Mouse (Mus musculus) midbrain, embryonic 11.5 days (tissue): Measurements from ENCODE around the gene Pabpn1. TPM values are rescaled to one million over a fixed set of nuclear protein-coding genes. Genes with fewer than 3 reads are reported as not detected.
A peak's percentile ranks its signal among the peaks of the same experiment; 100 is the strongest.

ENCODE experiments used
- ATAC-seq: fragments of 200-750 bp; cut with Nextera tagmentation; 2 replicates; pipeline ENCODE4 v1.8.0; 2017; ENCODE audit warnings: moderate TSS enrichment, moderate library complexity; ENCODE audit not compliant: low FRiP score
- DNase-seq: peaks from one replicate; pipeline ENCODE4 v3.0.0; 2015; ENCODE audit warnings: low spot score; ENCODE audit errors: missing footprints
- H3K27ac ChIP-seq: fragments of 300-500 bp; sonication (generic); 2 replicates; pipeline ENCODE4 v1.5.1; 2014; ENCODE audit warnings: low read depth, low read length
- H3K27me3 ChIP-seq: fragments of 300-500 bp; sonication (generic); 2 replicates; pipeline ENCODE4 v1.6.1; 2014; ENCODE audit warnings: mild to moderate bottlenecking, low read length, moderate library complexity, mixed read lengths; ENCODE audit not compliant: control insufficient read depth, insufficient read depth
- H3K36me3 ChIP-seq: fragments of 300-500 bp; sonication (generic); 2 replicates; pipeline ENCODE4 v1.6.1; 2014; ENCODE audit warnings: mild to moderate bottlenecking, low read length, moderate library complexity, mixed read lengths; ENCODE audit not compliant: control insufficient read depth, insufficient read depth
- H3K4me1 ChIP-seq: fragments of 300-500 bp; sonication (generic); 2 replicates; pipeline ENCODE4 v1.6.1; 2014; ENCODE audit warnings: low read length; ENCODE audit not compliant: control insufficient read depth, insufficient read depth
- H3K4me2 ChIP-seq: fragments of 300-500 bp; sonication (generic); 2 replicates; pipeline ENCODE4 v1.6.1; 2014; ENCODE audit warnings: mild to moderate bottlenecking, moderate library complexity
- H3K4me3 ChIP-seq: fragments of 300-500 bp; sonication (generic); 2 replicates; pipeline ENCODE4 v1.5.1; 2014; ENCODE audit warnings: low read depth, low read length
- H3K9ac ChIP-seq: fragments of 300-500 bp; sonication (generic); 2 replicates; pipeline ENCODE4 v1.6.1; 2014; ENCODE audit warnings: low read length
- H3K9me3 ChIP-seq: fragments of 300-500 bp; sonication (generic); 2 replicates; pipeline ENCODE4 v1.6.1; 2016; ENCODE audit warnings: low read length; ENCODE audit not compliant: control insufficient read depth
- WGBS: fragments of 180-500 bp; shearing (Covaris S2); extraction: QIAGEN DNeasy Blood & Tissue Kit; methylation state at CpG from one replicate; pipeline ENCODE4 v1.1.7; 2014; 5-methylcytosine and 5-hydroxymethylcytosine counted together
- polyA plus RNA-seq: library from polyadenylated mRNA; unstranded; fragments of >200 nt; fragmentation: Nextera tagmentation; extraction: Ambion mirVana; gene quantifications from 2 replicates; pipeline ENCODE4 v1.2.1, GENCODE M21; 2014

The Pabpn1 gene
- polyA plus RNA-seq, 1 experiment from 2014 or later = 173 TPM

DNA sequence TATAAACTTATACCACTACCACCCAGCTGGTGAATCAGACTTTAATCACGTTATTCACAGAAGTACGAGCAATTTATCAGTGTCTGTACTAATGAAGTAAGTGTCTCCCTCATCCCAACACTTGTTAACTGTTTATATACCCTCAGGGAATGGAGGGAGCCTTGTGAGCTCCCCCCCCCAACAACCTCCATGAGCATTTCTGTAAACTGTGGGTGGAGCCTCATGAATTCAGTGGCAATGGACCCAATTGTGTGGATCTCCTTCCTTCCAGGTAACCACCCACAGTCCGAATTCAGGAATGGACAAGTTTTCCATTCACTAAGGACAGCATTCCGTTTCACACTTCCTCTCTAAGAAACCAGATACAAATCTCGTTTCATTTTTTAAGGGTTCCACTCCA, 26.7 kb upstream of the Pabpn1 start:
- WGBS = 89% methylated on average over 5 of the region's 5 CpGs
- Histone ChIP-seq H3K4me1 (0 out of 2 replicates have a peak, but pooled peaks cover 3% of the 10 kb centered on the region), H3K4me3 (no peak overlapping the region), H3K27ac (no peak overlapping the region), H3K9me3 (no peaks in the 10 kb centered on the region), H3K36me3 (no peaks in the 10 kb centered on the region), H3K27me3 (no peaks in the 10 kb centered on the region), H3K4me2 (no peak overlapping the region), H3K9ac (no peak overlapping the region)
- ATAC-seq (no peak), DNase-seq (peak; percentile 78)

DNA sequence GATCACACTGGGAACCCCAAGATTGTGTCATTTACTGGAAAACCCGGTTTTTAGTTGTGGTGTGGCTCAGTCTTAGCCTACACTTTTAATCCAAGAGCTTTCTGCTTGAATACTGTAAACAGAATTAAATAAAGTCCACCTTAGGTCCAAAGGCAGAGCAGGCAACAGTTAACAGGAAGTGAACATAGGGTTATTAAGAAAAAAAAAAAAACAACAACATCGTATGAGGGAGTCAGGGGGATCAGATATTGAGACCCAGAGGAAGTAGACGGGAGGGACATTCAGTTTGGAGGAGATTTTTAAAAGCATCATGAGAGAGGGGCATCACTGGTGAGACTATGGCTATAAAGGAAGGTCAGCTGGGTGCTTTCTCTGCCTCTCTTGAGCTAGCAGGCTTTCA, 26.0 kb upstream of the Pabpn1 start:
- Histone ChIP-seq H3K4me2 (no peak overlapping the region), H3K4me3 (no peak overlapping the region), H3K27me3 (no peaks in the 10 kb centered on the region), H3K4me1 (0 out of 2 replicates have a peak, but pooled peaks cover 3% of the 10 kb centered on the region), H3K27ac (no peak overlapping the region), H3K9ac (no peak overlapping the region), H3K9me3 (no peaks in the 10 kb centered on the region), H3K36me3 (no peaks in the 10 kb centered on the region)
- 76% methylated on average over 3 of the region's 3 CpGs for WGBS
- peak; percentile 54 for DNase-seq
- no peak for ATAC-seq

DNA sequence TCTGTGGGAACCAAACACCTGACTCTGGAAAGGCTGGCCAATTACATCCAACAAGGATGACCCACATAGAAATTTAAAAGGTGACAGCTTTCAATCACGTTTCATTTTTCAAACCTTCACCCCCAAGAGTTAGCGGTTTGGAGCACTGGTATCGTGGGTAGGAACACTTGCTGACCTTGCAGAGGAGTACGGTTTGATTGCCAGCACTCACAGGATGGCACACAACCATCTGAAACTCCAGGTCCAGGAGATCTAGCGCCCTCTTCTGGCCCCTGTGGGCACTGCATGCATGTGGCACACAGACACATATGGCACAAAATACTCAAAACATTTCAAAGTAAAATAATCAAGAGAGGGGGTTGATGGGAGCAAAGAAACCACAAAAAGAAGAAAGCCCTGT, 25.4 kb upstream of the Pabpn1 start:
- Histone ChIP-seq H3K27ac (no peak overlapping the region), H3K9ac (no peak overlapping the region), H3K27me3 (no peaks in the 10 kb centered on the region), H3K36me3 (no peaks in the 10 kb centered on the region), H3K4me2 (no peak overlapping the region), H3K4me1 (0 out of 2 replicates have a peak, but pooled peaks cover 3% of the 10 kb centered on the region), H3K4me3 (no peak overlapping the region), H3K9me3 (no peaks in the 10 kb centered on the region)
- 63% methylated on average over 5 of the region's 5 CpGs for WGBS
- no peak for ATAC-seq
- DNase-seq = peak; percentile 84

DNA sequence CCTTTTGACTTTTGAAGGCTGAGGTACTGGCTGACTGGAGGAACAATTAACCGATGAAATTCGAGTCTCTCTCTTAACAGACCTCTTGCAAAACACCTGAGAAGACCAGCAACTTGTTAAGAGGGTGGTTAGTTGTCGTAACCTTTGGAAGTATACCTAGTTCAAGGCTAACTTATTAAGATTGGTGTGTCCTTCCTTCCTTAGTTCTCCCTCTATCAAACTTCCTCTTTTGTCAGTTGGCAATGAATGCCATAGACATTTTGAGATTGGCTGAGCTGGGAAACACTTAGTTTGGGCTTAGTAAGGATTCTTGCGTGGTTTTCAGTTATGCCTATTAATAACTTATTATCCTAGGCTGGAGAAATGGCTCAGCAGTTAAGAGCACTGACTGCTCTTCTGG, 24.3 kb upstream of the Pabpn1 start:
- H3K4me2 ChIP-seq = no peak overlapping the region
- H3K27ac ChIP-seq = no peak overlapping the region
- ATAC-seq (no peak), DNase-seq (no peak)
- no peak overlapping the region for H3K4me3 ChIP-seq
- 84% methylated on average over 4 of the region's 4 CpGs for WGBS
- H3K36me3 ChIP-seq = no peaks in the 10 kb centered on the region
- H3K9me3 ChIP-seq = no peaks in the 10 kb centered on the region
- 0 out of 2 replicates have a peak, but pooled peaks cover 3% of the 10 kb centered on the region for H3K4me1 ChIP-seq
- no peaks in the 10 kb centered on the region for H3K27me3 ChIP-seq
- H3K9ac ChIP-seq = no peak overlapping the region

DNA sequence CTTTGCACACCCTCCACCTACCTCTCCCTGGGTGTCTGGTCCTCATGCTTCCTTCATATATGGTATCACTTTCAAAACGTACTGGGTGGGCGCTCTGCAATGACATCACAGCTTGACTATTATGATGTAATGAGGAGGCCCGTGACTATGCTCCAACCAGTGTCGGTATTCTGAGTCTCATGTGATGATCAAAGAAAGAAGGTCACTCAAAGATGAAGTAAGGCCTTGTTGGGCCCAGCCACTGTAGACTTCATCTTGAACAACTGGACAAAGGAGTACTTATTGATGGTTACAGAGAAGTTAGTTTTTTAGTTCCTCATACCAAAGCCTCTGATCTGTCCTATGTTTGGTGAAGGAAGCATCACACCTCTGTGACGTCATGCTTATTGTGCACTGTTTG, 21.4 kb upstream of the Pabpn1 start, which contains the start of gene Homez:
Gene Homez (minus strand): TSS at position 101 of the 400 bp plus-strand sequence.
- Histone ChIP-seq H3K27me3 (no peaks in the 10 kb centered on the region), H3K9ac (no peak within 1 kb of the TSS), H3K36me3 (no peaks in the 10 kb centered on the region), H3K27ac (no peak within 1 kb of the TSS), H3K4me2 (no peak within 1 kb of the TSS), H3K4me3 (no peak within 1 kb of the TSS), H3K4me1 (peaks cover 4% of the 10 kb centered on the region), H3K9me3 (no peaks in the 10 kb centered on the region)
- no peak for ATAC-seq
- WGBS = 90% methylated on average over 5 of the region's 5 CpGs
- DNase-seq = no peak

DNA sequence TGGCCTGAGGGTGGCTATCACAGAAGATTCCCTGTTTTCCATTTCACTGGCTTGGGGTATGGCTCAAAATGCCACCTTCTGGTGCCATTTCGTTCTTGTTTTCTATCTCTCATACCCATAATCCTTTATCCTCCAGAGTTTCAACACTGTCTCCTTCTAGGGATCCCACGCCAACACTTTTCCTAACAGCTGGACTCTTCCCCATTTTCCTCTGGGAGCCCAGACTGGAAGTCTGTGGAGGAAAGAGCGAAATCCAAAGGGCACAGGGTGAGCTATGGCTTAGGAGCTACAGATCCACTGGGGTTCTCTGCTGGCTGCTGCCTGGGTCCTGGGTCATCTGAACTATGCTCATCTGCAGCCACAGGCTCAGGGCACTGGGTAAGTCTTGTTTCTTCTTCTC, 18.1 kb upstream of the Pabpn1 start:
- DNase-seq (no peak), ATAC-seq (no peak)
- H3K27me3 ChIP-seq = peaks cover 7% of the 10 kb centered on the region
- H3K36me3 ChIP-seq = no peaks in the 10 kb centered on the region
- H3K9me3 ChIP-seq = no peaks in the 10 kb centered on the region
- peaks cover 7% of the 10 kb centered on the region for H3K4me1 ChIP-seq
- 87% methylated on average over 3 of the region's 3 CpGs for WGBS
- H3K4me2 ChIP-seq = no peak overlapping the region
- no peak overlapping the region for H3K4me3 ChIP-seq
- no peak overlapping the region for H3K27ac ChIP-seq
- H3K9ac ChIP-seq = no peak overlapping the region

DNA sequence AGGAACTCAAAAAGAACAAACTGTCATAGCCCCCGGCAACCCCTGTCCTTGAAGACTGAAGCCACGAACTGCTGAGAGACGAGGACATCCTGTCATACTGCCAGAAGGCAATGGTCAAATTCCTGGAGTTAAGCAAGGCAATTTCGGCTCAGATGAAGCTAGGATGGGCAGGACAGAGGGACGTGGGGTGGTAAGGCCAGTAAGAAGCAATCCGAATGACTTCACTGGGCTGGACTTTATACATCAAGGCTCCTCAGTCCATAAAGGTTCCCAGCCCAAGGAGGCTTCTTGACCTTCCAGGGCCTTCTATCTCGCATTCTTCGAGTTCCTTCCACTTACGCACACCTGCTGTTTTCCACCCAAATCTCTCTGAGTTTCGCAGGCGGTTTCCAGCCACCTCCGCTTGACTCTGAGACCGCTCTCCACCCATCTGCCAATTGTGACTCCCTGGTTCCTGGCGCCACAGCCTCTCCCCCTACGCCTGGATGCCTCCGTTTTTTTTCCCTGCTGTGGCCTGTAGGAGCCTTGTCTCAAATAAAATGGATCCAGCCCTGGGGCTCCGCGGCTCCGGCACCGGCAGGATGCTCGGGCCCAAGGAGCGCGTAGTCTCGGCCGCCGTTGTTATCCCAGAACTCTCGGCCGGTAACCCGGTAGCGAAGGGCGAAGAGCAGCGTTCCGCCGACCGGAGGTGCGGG, 16.3 kb upstream of the Pabpn1 start:
- Histone ChIP-seq H3K4me2 (peak overlapping the region; percentile 99), H3K27me3 (peaks cover 7% of the 10 kb centered on the region), H3K4me3 (peak overlapping the region; percentile 65), H3K9me3 (no peaks in the 10 kb centered on the region), H3K4me1 (peaks cover 7% of the 10 kb centered on the region), H3K36me3 (no peaks in the 10 kb centered on the region), H3K27ac (peak overlapping the region; percentile 71), H3K9ac (peak overlapping the region; percentile 88)
- ATAC-seq (peak; percentile 60), DNase-seq (peak; percentile 91)
- WGBS = 3% methylated on average over 34 of the region's 36 CpGs

DNA sequence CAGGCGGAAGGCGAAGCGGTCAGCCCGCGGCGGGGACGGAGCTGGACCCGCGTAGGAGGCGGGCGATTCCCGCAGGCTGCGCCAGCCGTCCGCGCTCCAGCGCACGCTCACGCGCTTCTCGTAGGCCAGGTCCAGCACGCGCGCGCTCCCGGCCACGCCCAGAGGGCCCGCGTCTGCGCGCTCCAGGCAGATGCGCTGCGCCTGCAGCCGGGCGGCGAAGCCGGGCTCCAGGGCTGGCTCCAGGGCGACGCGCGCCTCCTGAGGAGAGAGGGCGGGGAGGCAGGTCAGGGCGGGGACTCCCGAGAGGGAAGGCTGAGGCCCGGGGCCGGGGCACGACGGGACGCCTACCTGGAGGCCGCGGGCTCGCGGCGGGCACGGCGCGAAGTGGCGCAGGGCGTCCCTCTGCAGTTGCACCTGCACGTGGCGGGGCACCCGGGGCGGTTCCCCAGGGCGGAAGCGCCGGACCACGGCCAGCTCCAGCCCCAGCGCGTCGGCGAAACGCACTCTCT, 15.7 kb upstream of the Pabpn1 start:
- peaks cover 7% of the 10 kb centered on the region for H3K4me1 ChIP-seq
- WGBS = under 1% methylated on average over 61 of the region's 72 CpGs
- H3K4me2 ChIP-seq = peak overlapping the region; percentile 99
- peak; percentile 99 for DNase-seq
- H3K4me3 ChIP-seq = peak overlapping the region; percentile 65
- H3K27ac ChIP-seq = peak overlapping the region; percentile 71
- peaks cover 7% of the 10 kb centered on the region for H3K27me3 ChIP-seq
- H3K36me3 ChIP-seq = no peaks in the 10 kb centered on the region
- peak overlapping the region; percentile 88 for H3K9ac ChIP-seq
- no peaks in the 10 kb centered on the region for H3K9me3 ChIP-seq
- peak; percentile 91 for ATAC-seq

DNA sequence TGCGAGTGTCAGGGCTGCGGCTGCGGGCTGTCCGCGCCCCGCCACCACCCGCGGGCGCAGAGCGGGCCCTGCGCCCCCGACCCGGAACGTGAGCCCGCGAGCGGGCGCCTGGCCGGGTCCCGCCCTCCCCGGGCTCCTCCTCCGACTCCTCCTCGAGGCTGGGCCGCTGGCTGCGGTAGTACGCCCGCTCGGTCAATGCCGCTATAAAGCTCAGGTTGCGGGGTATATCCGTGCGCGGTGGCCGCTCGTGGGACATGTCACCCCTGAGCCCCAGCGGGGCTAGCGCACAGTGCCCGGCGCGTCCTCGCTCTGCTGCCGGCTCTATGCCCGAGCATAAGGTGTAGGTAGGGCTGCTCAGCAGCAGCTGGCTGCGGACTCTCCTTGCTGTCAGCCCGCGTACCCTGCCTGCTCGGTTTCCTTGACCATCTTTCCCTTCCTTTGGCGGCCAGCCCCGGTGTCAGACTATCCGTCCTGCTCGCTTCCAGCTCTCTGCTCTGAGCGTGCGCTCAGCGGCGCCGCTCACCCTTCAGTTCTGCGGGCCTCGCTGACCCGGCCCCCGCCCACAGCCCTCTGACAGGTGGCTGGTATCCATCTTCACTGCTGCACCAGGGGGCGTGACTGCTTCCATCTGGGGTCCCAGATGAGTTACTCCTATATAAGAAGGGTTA, 15.1 kb upstream of the Pabpn1 start, which contains the start of gene Ppp1r3e:
Gene Ppp1r3e (minus strand): TSS at position 503 of the 668 bp plus-strand sequence.
- no peaks in the 10 kb centered on the region for H3K9me3 ChIP-seq
- peak within 1 kb of the TSS; percentile 88 for H3K9ac ChIP-seq
- peak; percentile 80 for ATAC-seq
- peaks cover 7% of the 10 kb centered on the region for H3K4me1 ChIP-seq
- WGBS = under 1% methylated on average over 51 of the region's 61 CpGs
- peaks cover 7% of the 10 kb centered on the region for H3K27me3 ChIP-seq
- H3K4me3 ChIP-seq = peak within 1 kb of the TSS; percentile 65
- peak within 1 kb of the TSS; percentile 71 for H3K27ac ChIP-seq
- H3K4me2 ChIP-seq = peak within 1 kb of the TSS; percentile 99
- DNase-seq = peak; percentile 96
- H3K36me3 ChIP-seq = no peaks in the 10 kb centered on the region
